Mouse (Mus musculus): ENCODE results near the gene Enox1. TPM values are rescaled to one million over a fixed set of nuclear protein-coding genes. Genes with fewer than 3 reads are reported as not detected.

The Enox1 gene
- total RNA-seq, 2 experiments from 2014 or later = 2.0 to 2.2 TPM

GRCm38 (mm10) chr14:77646196-77646595, 489.6 kb downstream of the Enox1 start:
- intact Hi-C loops (cut with DNase I) = no loop called here
- DNase-seq = no peak

DNA sequence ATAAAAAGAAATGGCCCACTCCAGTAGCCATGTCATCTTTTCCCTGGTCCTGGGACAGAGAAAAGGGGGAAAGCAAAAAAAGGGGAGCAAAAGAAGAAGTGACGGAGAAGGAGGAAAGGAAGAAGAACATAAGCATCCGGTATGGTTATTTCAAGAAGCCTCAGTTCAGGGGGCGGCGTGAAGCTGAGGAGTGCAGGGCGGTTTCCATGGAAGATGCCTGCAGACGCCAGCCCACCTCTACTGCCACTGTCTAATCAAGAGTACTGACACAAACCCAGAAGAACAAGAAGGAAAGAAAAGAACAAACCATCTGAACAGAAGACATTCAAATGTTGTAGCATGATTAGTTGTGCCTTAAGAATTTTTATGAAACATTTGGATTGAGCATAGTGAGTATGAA, 490.5 kb downstream of the Enox1 start:
- intact Hi-C loops (cut with DNase I) = no loop called here
- DNase-seq = no peak

- no peak for DNase-seq
Measured at GRCm38 (mm10) chr14:77648305-77648704, 491.7 kb downstream of the Enox1 start.

GRCm38 (mm10) chr14:77658739-77659138, 502.2 kb downstream of the Enox1 start:
- intact Hi-C loops (cut with DNase I) = no loop called here
- DNase-seq = no peak

More at GRCm38 (mm10) chr14:77648305-77648704, 491.7 kb downstream of the Enox1 start:
- intact Hi-C loops (cut with DNase I) = no loop called here

DNA sequence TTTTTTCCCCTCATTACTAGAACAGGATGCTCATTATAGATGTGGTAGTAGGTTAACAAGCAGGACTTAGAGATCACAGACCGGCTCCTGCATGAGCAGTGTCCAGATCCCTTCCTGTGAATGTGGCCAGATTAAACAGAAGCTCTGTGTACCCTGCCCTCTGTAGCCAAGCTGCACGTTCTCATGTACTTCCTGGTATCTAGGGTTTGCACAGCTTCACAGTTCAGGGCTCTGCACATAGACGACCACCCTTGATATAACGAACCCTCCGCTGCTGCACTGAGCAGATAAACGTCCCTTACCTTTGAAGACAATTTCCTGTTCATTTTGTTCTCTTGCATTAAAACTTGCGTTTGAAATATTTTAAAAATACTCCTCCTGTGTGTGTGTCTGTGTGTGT, 505.7 kb downstream of the Enox1 start:
- intact Hi-C loops (cut with DNase I) = no loop called here
- DNase-seq = no peak

GRCm38 (mm10) chr14:77662994-77663393, 506.4 kb downstream of the Enox1 start:
- intact Hi-C loops (cut with DNase I) = no loop called here
- DNase-seq = no peak

DNA sequence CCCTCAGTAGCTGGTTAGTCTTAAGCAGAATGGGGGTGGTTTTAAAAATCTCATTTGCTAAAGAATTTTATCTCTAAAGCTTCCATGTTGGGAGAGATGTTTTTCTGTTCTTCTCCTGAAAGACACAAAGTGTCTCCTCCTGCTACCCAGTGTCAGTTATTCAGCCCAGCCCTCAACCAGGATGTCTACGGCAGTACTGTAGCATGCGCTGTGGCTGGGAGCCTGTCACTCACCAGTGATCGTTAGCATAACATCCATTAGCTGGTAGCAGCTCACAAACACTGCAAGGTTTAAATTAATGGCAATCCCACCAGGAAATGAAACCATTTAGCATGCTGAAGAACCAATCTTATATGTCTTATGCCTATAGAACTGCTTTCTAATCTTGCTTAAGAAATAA, 511.5 kb downstream of the Enox1 start:
- DNase-seq = no peak

GRCm38 (mm10) chr14:77669494-77669893, 512.9 kb downstream of the Enox1 start:
- intact Hi-C loops (cut with DNase I) = no loop called here
- DNase-seq = no peak

More for the DNA sequence above, 511.5 kb downstream of the Enox1 start:
- intact Hi-C loops (cut with DNase I) = no loop called here

DNA sequence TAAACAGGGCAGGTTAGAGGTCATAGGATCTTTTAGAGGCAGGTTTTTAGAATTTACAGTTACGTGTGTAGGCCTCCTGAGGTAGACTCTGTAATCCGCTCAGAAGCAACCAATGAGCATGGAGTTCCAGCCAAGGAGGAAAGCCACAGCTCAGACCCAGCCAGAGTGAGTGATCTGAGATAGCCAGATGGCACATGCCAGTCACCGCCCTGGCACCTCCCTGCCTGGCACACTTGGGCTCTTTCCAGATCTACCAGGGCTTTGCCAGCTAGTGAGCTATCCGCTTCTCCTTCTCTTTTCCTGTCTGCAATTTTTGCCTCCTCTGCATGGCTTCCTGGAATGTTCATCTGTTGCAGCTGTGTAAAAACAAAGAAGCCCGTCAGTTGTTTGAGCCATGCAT, 514.4 kb downstream of the Enox1 start:
- no peak for DNase-seq
- intact Hi-C loops (cut with DNase I) = no loop called here

DNA sequence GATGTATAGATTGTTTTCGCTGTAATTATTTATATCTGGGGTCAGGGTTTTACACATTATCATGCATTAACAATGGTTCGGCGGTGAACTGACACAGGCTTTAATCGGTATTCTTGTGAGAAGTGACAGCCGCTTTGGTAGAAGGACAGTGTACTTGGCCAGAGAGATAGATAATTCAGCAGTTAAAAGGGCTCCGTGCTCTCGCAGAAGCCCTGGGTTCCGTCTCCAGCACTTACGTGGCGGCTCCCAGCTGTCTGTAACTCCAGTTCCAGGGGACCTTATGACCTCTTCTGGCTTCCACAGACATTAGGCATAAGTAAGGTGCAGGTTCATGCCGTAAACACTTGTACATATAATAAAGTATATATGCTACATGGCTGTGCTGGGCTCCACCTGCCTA, 515.4 kb downstream of the Enox1 start:
- no peak for DNase-seq
- intact Hi-C loops (cut with DNase I) = no loop called here

GRCm38 (mm10) chr14:77673138-77673537, 516.6 kb downstream of the Enox1 start:
- intact Hi-C loops (cut with DNase I) = no loop called here
- DNase-seq = no peak

DNA sequence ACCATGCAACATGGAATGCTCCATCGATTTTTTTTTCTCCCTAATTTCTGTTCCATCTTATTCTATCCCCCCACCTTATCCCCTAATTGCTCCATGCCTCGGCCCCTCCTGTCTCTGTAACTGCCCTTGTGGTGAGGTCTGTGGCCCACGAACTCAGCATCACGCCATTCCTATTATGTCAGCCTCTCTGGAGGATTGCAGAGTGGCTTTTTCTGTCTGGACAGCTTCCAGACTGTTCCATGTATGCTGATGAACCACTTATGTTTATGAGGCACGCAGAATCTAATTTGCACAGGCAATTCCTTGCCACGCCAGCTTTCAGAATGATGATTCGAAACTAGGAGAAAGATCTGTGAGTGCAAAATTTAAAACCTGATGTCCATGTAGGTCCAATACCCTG, 521.4 kb downstream of the Enox1 start:
- intact Hi-C loops (cut with DNase I) = no loop called here
- DNase-seq = peak; percentile 32 to 41

GRCm38 (mm10) chr14:77679877-77680276, 523.3 kb downstream of the Enox1 start:
- intact Hi-C loops (cut with DNase I) = no loop called here
- no peak for DNase-seq

DNA sequence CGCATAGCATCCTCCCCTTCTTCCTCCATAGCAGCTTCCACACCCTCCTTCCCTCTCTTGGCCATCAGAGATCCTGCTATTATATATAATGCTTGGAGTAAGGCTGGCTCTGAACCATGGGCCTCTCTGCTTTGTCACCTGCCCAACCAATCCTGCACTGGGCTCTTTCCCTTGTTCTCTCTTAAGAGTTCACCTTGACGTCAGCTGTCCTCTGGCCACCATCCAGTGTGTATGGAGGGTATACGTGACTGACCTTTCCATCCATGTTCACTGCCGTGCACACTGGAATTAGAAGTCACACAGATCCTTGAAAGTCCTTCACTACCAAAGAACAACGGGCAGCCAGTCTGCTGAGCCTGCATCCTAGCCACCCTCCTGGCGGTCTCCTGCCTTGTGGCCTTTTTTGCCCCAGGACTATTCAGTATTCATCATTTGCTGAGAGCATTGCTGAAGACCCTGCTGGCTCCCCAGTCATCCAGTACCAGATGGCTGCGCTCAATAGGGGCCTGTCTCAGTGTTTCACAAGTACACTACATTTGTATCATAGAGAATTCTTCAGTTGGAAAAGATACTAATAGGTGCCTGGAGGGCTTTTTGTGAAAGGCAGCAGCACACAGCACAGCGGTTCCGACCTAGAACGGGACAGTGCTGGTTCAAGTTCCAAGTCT, 526.5 kb downstream of the Enox1 start:
- no peak for DNase-seq
- intact Hi-C loops (cut with DNase I) = no loop called here

DNA sequence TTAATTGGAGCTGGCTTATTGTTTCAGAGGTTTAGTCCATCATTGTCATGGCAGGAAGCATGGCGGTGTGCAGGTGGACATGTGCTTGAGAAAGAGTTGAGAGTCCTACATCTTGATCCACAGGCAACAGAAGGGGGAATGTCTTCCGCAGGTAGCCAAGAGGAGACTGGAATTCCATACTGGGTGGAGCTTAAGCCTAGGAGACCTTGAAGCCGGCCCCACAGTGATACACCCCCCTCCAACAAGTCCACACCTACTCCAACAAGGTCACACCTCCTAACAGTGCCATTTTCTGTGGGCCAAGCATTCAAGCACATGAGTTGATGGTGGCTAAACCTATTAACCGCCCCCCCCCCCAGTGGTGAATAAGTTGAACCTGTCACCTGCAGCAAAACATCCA, 533.3 kb downstream of the Enox1 start:
- intact Hi-C loops (cut with DNase I) = no loop called here

DNA sequence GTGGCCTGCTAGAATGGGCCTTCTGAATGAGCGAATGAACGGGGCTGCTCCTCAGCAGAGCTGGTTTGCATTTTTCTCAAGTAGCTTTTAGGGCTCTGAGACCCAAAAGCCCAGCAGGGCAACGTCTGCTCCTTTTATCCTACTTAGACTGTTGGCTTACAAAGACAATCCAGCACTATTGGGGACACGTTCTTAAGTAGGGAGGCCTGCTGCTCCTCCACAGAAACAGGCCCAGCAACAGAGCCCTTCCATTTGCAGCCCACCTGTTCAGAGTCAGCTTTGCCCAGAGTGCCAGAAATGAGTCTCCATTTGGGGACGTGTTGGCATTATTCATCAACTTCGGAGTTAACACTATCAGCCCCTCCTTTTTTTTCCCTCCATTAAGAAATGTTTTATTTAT, 548.4 kb downstream of the Enox1 start:
- intact Hi-C loops (cut with DNase I) = no loop called here
- no peak for DNase-seq

More for the DNA sequence above, 533.3 kb downstream of the Enox1 start:
- DNase-seq = no peak

DNA sequence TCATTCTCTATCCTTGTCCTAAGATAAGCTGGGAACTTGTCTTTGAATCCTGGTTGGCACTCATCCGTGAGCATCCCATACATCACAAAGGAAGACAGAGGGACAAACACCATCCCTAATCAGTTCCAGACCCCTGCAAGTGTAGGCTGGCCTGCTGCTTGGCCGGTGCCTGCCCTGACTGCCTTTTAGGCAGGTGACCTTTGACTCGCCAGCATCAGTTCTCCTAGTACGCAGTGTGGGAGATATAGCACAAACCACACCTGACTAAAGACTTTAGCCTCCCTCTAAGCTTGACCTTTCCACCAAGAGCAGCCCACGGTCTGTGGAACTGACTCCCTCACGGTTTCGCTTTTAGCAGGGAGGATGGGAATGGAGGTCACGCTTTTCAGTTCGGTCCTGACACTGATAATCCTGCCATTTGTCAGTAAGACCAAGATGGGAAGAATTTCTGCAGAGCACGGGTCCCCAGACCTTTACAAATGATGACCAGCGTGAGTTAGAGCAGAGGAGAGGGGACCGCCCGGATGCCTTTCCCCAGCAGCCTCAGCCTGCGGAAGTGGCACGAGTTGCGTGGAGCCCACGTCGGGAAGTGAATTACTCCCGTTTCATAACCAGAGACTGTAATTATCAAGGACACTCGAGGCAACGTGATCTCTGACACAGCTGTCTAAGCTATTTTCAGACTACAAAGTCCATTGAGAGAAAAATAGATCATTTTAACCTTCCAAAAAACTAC, 550.1 kb downstream of the Enox1 start:
- intact Hi-C loops (cut with DNase I) = no loop called here
- no peak for DNase-seq

DNA sequence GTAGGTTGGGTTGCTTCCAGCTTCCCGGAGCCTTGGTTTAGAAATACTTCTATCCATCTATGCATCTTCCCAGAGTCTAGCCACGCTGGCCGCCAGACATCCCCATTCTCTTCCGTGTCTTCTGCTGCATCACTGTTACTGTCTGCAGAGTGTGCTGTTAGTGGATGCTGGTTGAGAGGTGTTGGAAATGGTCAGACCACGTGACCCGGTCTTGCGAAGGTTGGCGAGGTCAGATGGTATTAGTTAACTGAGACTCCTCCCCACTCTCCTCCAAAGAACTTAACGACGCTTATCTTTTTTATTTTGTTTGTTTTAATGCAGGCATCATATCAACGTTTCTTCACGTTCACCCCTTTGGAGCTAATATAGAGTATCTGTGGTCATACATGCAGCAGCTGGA, 550.7 kb downstream of the Enox1 start:
- intact Hi-C loops (cut with DNase I) = no loop called here
- DNase-seq = no peak

DNA sequence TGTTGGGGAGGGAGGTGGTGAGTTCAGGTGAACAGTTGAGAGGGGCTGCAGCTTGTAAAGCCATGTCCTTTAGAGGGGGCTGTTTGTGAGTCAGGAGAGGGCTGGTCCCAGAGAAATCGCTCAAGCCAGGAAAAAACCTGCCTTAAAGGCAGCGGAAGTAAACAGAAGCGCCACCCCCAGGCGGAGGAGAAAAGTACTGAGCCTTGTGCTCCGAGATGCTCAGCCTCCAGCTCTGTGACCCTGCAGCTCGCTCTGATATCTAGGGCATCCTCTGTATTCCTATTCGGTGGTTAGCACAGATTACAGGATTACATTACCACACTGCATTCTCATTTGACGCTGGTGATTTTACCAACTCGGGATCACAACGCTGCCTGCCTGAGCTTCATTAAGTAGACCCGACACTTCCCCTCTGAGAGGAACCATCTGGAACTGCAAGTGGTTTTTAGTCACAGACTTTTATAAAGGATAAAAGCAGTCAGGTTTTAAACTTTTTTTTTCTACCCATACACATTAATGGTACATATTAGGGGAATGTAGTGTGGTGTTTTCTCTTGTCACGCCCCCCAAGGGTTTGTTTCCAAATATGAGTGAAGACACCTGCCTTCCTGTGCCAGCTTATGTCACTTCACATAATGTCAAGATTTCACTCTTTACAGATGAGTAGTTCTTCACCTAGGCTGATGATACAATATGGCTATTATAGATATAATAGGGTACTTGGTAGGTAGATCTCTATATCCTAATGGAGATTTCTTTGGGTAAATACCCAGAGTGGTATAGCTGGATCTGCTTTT, 552.0 kb downstream of the Enox1 start:
- intact Hi-C loops (cut with DNase I) = no loop called here
- DNase-seq = no peak

GRCm38 (mm10) chr14:77714931-77715535, 558.5 kb downstream of the Enox1 start:
- no peak for DNase-seq
- intact Hi-C loops (cut with DNase I) = no loop called here

- intact Hi-C loops (cut with DNase I) = no loop called here
- DNase-seq = no peak
Measured at GRCm38 (mm10) chr14:77716981-77717380, 560.4 kb downstream of the Enox1 start.
